Mouse (Mus musculus) midbrain, embryonic 10.5 days (tissue): ENCODE measurements around the gene Ostm1. TPM values are rescaled to one million over a fixed set of nuclear protein-coding genes. Genes with fewer than 3 reads are reported as not detected.

ENCODE experiments used
- DNase-seq: peaks from one replicate; pipeline ENCODE4 v3.0.0-alpha.2; 2017; ENCODE audit warnings: low spot score
- H3K27ac ChIP-seq: fragments of 300-500 bp; sonication (generic); replicated peaks from 2 replicates; pipeline ENCODE4 v1.5.1; 2016; ENCODE audit warnings: mild to moderate bottlenecking
- H3K27me3 ChIP-seq: fragments of 300-500 bp; sonication (generic); 2 replicates; pipeline ENCODE4 v1.6.1; 2016; ENCODE audit warnings: low read depth, mild to moderate bottlenecking; ENCODE audit not compliant: poor library complexity, severe bottlenecking
- H3K36me3 ChIP-seq: fragments of 300-500 bp; sonication (generic); 2 replicates; pipeline ENCODE4 v1.6.1; 2016; ENCODE audit warnings: mild to moderate bottlenecking, moderate library complexity
- H3K4me1 ChIP-seq: fragments of 300-500 bp; sonication (generic); 2 replicates; pipeline ENCODE4 v1.6.1; 2016
- H3K4me3 ChIP-seq: fragments of 300-500 bp; sonication (generic); 2 replicates; pipeline ENCODE4 v1.5.1; 2016; ENCODE audit warnings: mild to moderate bottlenecking, moderate library complexity
- H3K9me3 ChIP-seq: fragments of 300-500 bp; sonication (generic); replicated peaks from 2 replicates; pipeline ENCODE4 v1.6.1; 2016; ENCODE audit warnings: mild to moderate bottlenecking
- WGBS: fragments of 180-500 bp; shearing (Covaris S2); methylation state at CpG from one replicate; pipeline ENCODE4 v1.1.7; 2016; 5-methylcytosine and 5-hydroxymethylcytosine counted together
- polyA plus RNA-seq: library from polyadenylated mRNA; unstranded; fragments of >200 nt; fragmentation: Nextera tagmentation; extraction: Ambion mirVana; gene quantifications from 2 replicates; pipeline ENCODE4 v1.2.1, GENCODE M21; 2016

Ostm1 gene
- polyA plus RNA-seq, 1 experiment from 2014 or later, result 22.8 TPM

GRCm38 (mm10) chr10:42635566-42636359 lies 52.1 kb downstream of the Ostm1 start:
- DNase-seq, result peak; percentile 60
- H3K27ac ChIP-seq, result peak overlapping the region; percentile 83
- H3K36me3 ChIP-seq, result no peaks in the 10 kb centered on the region
- peaks cover 63% of the 10 kb centered on the region for H3K4me1 ChIP-seq
- no peaks in the 10 kb centered on the region for H3K9me3 ChIP-seq
- H3K4me3 ChIP-seq, result peak overlapping the region; percentile 53
- 1% methylated on average over 47 of the region's 52 CpGs for WGBS
- H3K27me3 ChIP-seq, result peaks cover 91% of the 10 kb centered on the region

GRCm38 (mm10) chr10:42636360-42637182 lies 52.9 kb downstream of the Ostm1 start:
- WGBS, result 3% methylated on average over 27 of the region's 27 CpGs
- Histone ChIP-seq H3K27ac (no peak overlapping the region), H3K4me3 (peak overlapping the region; percentile 39), H3K4me1 (peaks cover 55% of the 10 kb centered on the region), H3K36me3 (no peaks in the 10 kb centered on the region), H3K27me3 (peaks cover 83% of the 10 kb centered on the region), H3K9me3 (no peaks in the 10 kb centered on the region)
- DNase-seq, result peak; percentile 70

GRCm38 (mm10) chr10:42637183-42637788 lies 53.7 kb downstream of the Ostm1 start:
- WGBS, result 4% methylated on average over 18 of the region's 18 CpGs
- Histone ChIP-seq H3K9me3 (no peaks in the 10 kb centered on the region), H3K4me3 (peak overlapping the region; percentile 39), H3K27me3 (peaks cover 76% of the 10 kb centered on the region), H3K4me1 (peaks cover 48% of the 10 kb centered on the region), H3K36me3 (no peaks in the 10 kb centered on the region), H3K27ac (no peak overlapping the region)
- DNase-seq, result no peak

GRCm38 (mm10) chr10:42639856-42640255 lies 56.2 kb downstream of the Ostm1 start:
- Histone ChIP-seq H3K4me1 (peaks cover 22% of the 10 kb centered on the region), H3K27me3 (peaks cover 50% of the 10 kb centered on the region)
- 90% methylated on average over 6 of the region's 6 CpGs for WGBS

GRCm38 (mm10) chr10:42643638-42644037 lies 60.0 kb downstream of the Ostm1 start:
- Histone ChIP-seq H3K4me1 (no peaks in the 10 kb centered on the region), H3K4me3 (no peak overlapping the region), H3K9me3 (no peaks in the 10 kb centered on the region), H3K36me3 (no peaks in the 10 kb centered on the region), H3K27me3 (peaks cover 12% of the 10 kb centered on the region), H3K27ac (no peak overlapping the region)
- no peak for DNase-seq
- 87% methylated on average over 9 of the region's 9 CpGs for WGBS

More at GRCm38 (mm10) chr10:42639856-42640255, 56.2 kb downstream of the Ostm1 start:
- DNase-seq, result no peak
- Histone ChIP-seq H3K36me3 (no peaks in the 10 kb centered on the region), H3K27ac (no peak overlapping the region), H3K4me3 (no peak overlapping the region), H3K9me3 (no peaks in the 10 kb centered on the region)

- no peak for DNase-seq
- 57% methylated on average over 4 of the region's 4 CpGs for WGBS
- Histone ChIP-seq H3K9me3 (no peaks in the 10 kb centered on the region), H3K4me1 (no peaks in the 10 kb centered on the region), H3K36me3 (no peaks in the 10 kb centered on the region), H3K27me3 (no peaks in the 10 kb centered on the region), H3K4me3 (no peak overlapping the region), H3K27ac (no peak overlapping the region)
Observed at GRCm38 (mm10) chr10:42646340-42646739, 62.7 kb downstream of the Ostm1 start.

- no peak for DNase-seq
- Histone ChIP-seq H3K9me3 (no peaks in the 10 kb centered on the region), H3K4me1 (no peaks in the 10 kb centered on the region), H3K36me3 (no peaks in the 10 kb centered on the region), H3K4me3 (no peak overlapping the region), H3K27ac (no peak overlapping the region), H3K27me3 (no peaks in the 10 kb centered on the region)
- 87% methylated on average over 2 of the region's 2 CpGs for WGBS
Observed at GRCm38 (mm10) chr10:42661916-42662315, 78.3 kb downstream of the Ostm1 start.

- WGBS, result 90% methylated on average over 4 of the region's 4 CpGs
- DNase-seq, result no peak
- H3K27ac ChIP-seq, result no peak overlapping the region
- H3K36me3 ChIP-seq, result no peaks in the 10 kb centered on the region
- H3K4me3 ChIP-seq, result no peak overlapping the region
- no peaks in the 10 kb centered on the region for H3K27me3 ChIP-seq
- peaks cover 8% of the 10 kb centered on the region for H3K9me3 ChIP-seq
- H3K4me1 ChIP-seq, result no peaks in the 10 kb centered on the region
Observed at GRCm38 (mm10) chr10:42669970-42670369, 86.3 kb downstream of the Ostm1 start.

GRCm38 (mm10) chr10:42672798-42673197 lies 89.2 kb downstream of the Ostm1 start:
- Histone ChIP-seq H3K4me1 (no peaks in the 10 kb centered on the region), H3K27me3 (no peaks in the 10 kb centered on the region), H3K4me3 (no peak overlapping the region), H3K9me3 (peaks cover 8% of the 10 kb centered on the region), H3K27ac (no peak overlapping the region), H3K36me3 (no peaks in the 10 kb centered on the region)
- no peak for DNase-seq
- 84% methylated on average over 3 of the region's 3 CpGs for WGBS

- Histone ChIP-seq H3K4me3 (no peak overlapping the region), H3K36me3 (no peaks in the 10 kb centered on the region), H3K4me1 (peaks cover 20% of the 10 kb centered on the region), H3K9me3 (peaks cover 8% of the 10 kb centered on the region), H3K27ac (no peak overlapping the region), H3K27me3 (peaks cover 12% of the 10 kb centered on the region)
- no peak for DNase-seq
- WGBS, result 87% methylated on average over 4 of the region's 4 CpGs
Observed at GRCm38 (mm10) chr10:42675571-42675970, 91.9 kb downstream of the Ostm1 start.

- Histone ChIP-seq H3K27me3 (peaks cover 13% of the 10 kb centered on the region), H3K9me3 (peaks cover 2% of the 10 kb centered on the region; the same call in 1 of the 2 replicates), H3K4me3 (peak overlapping the region; percentile 79), H3K27ac (peak overlapping the region; percentile 78), H3K4me1 (peaks cover 36% of the 10 kb centered on the region), H3K36me3 (no peaks in the 10 kb centered on the region)
- WGBS, result 45% methylated on average over 6 of the region's 6 CpGs
- DNase-seq, result no peak
Observed at GRCm38 (mm10) chr10:42678331-42678730, 94.7 kb downstream of the Ostm1 start.

- DNase-seq, result peak; percentile 93
- under 1% methylated on average over 56 of the region's 56 CpGs for WGBS
- H3K9me3 ChIP-seq, result no peaks in the 10 kb centered on the region
- peaks cover 36% of the 10 kb centered on the region for H3K4me1 ChIP-seq
- peaks cover 4% of the 10 kb centered on the region for H3K36me3 ChIP-seq
- H3K27me3 ChIP-seq, result peaks cover 13% of the 10 kb centered on the region
- peak overlapping the region; percentile 79 for H3K4me3 ChIP-seq
- H3K27ac ChIP-seq, result peak overlapping the region; percentile 78
Observed at GRCm38 (mm10) chr10:42678755-42679364, 95.2 kb downstream of the Ostm1 start.
